Mouse (Mus musculus) lung, embryonic 16.5 days (tissue): ENCODE measurements at regions not wholly inside any gene's neighbourhood (a gene's known extent, or its start where the extent isn't known, plus 50 kb on each side); places are given as distances from the start of the nearest gene placed in this dataset.

Experiments
- ATAC-seq: fragments of 200-750 bp; cut with Nextera tagmentation; 2 replicates; pipeline ENCODE4 v1.8.0; 2017; ENCODE audit warnings: low read depth, mild to moderate bottlenecking, moderate library complexity
- H3K27ac ChIP-seq: fragments of 300-500 bp; sonication (generic); 2 replicates; pipeline ENCODE4 v1.5.1; 2014; ENCODE audit warnings: mild to moderate bottlenecking, control low read depth, low read length
- H3K27me3 ChIP-seq: fragments of 300-500 bp; sonication (generic); 2 replicates; pipeline ENCODE4 v1.6.1; 2014; ENCODE audit warnings: low read depth, low read length, mixed read lengths; ENCODE audit not compliant: control insufficient read depth, insufficient read depth
- H3K36me3 ChIP-seq: fragments of 300-500 bp; sonication (generic); 2 replicates; pipeline ENCODE4 v1.6.1; 2014; ENCODE audit warnings: low read length; ENCODE audit not compliant: control insufficient read depth, insufficient read depth
- H3K4me1 ChIP-seq: fragments of 300-500 bp; sonication (generic); replicated peaks from 2 replicates; pipeline ENCODE4 v1.6.1; 2014; ENCODE audit warnings: low read length, mixed read lengths; ENCODE audit not compliant: control insufficient read depth, insufficient read depth
- H3K4me2 ChIP-seq: fragments of 300-500 bp; sonication (generic); 2 replicates; pipeline ENCODE4 v1.6.1; 2014; ENCODE audit warnings: low read depth, low read length, control low read depth
- H3K4me3 ChIP-seq: fragments of 300-500 bp; sonication (generic); 2 replicates; pipeline ENCODE4 v1.5.1; 2014; ENCODE audit warnings: mild to moderate bottlenecking, low read length, control low read depth
- H3K9ac ChIP-seq: fragments of 300-500 bp; sonication (generic); 2 replicates; pipeline ENCODE4 v1.6.1; 2014; ENCODE audit warnings: low read length, control low read depth
- H3K9me3 ChIP-seq: fragments of 300-500 bp; sonication (generic); 2 replicates; pipeline ENCODE4 v1.6.1; 2016; ENCODE audit warnings: low read length; ENCODE audit not compliant: control insufficient read depth
- WGBS: fragments of 180-500 bp; shearing (Covaris S2); extraction: QIAGEN DNeasy Blood & Tissue Kit; methylation state at CpG from one replicate; pipeline ENCODE4 v1.1.7; 2014; 5-methylcytosine and 5-hydroxymethylcytosine counted together

DNA sequence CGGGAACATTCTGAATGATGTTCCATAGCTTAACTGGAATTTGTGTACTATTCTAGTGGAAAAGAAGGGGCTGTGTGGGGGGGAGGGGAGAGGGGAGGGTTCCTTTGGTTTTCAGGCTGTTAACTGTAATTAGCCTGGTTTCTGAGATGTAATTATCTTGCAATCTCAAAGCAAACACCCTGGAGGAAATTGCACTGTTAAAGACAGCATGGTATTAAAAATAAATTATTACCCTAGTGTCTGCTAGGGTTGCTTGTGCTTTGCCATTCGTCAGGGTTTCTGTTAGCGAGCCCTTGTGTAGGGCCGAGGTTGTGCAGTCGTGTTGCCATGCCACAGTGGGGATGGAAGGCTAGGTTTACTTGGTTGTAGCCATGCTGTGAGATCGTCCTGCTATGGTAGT lies 105.0 kb upstream of the Ppp2r3a start:
- no peaks in the 10 kb centered on the region for H3K4me1 ChIP-seq
- H3K27ac ChIP-seq, result no peak overlapping the region
- H3K4me2 ChIP-seq, result no peak overlapping the region
- no peak for ATAC-seq
- H3K9ac ChIP-seq, result no peak overlapping the region
- WGBS, result 83% methylated on average over 6 of the region's 6 CpGs
- no peak overlapping the region for H3K4me3 ChIP-seq
- no peaks in the 10 kb centered on the region for H3K27me3 ChIP-seq
- no peaks in the 10 kb centered on the region for H3K9me3 ChIP-seq
- H3K36me3 ChIP-seq, result no peaks in the 10 kb centered on the region

DNA sequence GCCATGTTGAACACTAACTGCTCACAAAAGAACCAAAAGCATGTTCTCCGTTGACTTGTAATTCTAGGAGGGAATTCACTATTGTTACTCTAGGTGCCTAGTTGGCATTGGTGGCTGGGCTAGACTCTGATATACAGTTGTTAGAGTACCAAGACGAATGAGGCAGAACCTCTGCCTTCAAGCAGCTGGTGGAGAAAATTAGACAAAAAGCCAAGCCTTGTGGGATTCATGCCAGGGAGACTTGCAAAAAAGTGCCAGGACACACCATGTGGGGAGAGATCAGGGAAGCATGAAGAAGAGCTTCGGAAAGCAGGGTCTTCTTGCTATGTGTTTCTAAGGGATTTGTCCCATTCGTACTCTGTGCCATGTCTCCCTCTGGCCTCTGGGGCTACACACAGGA lies 97.2 kb upstream of the Ppp2r3a start:
- 86% methylated on average over 4 of the region's 4 CpGs for WGBS
- H3K27me3 ChIP-seq, result no peaks in the 10 kb centered on the region
- H3K27ac ChIP-seq, result no peak overlapping the region
- no peak for ATAC-seq
- H3K36me3 ChIP-seq, result no peaks in the 10 kb centered on the region
- H3K4me2 ChIP-seq, result no peak overlapping the region
- H3K9ac ChIP-seq, result no peak overlapping the region
- no peak overlapping the region for H3K4me3 ChIP-seq
- H3K4me1 ChIP-seq, result no peaks in the 10 kb centered on the region
- no peaks in the 10 kb centered on the region for H3K9me3 ChIP-seq

DNA sequence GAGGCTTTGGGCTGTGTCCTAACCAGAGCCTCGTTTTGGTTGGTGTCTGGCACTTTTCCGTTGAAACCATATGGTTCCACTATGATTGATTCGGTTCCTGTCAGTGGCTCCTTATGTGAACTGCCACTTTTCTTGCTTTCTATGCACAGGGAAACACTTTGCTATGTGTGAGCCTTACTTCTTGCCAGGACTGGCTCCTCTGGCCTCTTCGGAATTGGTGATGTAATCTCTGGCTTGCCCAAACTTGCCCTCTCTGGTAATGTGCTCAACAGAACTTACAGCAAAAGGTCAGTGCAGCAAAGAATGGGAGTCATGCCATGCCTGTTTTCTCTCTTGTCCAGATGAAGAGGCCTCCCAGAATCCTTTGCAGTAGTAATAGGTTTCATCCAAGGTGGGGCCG lies 91.3 kb upstream of the Ppp2r3a start:
- Histone ChIP-seq H3K4me2 (no peak overlapping the region), H3K27me3 (no peaks in the 10 kb centered on the region), H3K4me1 (no peaks in the 10 kb centered on the region), H3K36me3 (no peaks in the 10 kb centered on the region), H3K9ac (no peak overlapping the region), H3K27ac (no peak overlapping the region), H3K9me3 (no peaks in the 10 kb centered on the region), H3K4me3 (no peak overlapping the region)
- ATAC-seq, result no peak
- 77% methylated on average over 5 of the region's 5 CpGs for WGBS

DNA sequence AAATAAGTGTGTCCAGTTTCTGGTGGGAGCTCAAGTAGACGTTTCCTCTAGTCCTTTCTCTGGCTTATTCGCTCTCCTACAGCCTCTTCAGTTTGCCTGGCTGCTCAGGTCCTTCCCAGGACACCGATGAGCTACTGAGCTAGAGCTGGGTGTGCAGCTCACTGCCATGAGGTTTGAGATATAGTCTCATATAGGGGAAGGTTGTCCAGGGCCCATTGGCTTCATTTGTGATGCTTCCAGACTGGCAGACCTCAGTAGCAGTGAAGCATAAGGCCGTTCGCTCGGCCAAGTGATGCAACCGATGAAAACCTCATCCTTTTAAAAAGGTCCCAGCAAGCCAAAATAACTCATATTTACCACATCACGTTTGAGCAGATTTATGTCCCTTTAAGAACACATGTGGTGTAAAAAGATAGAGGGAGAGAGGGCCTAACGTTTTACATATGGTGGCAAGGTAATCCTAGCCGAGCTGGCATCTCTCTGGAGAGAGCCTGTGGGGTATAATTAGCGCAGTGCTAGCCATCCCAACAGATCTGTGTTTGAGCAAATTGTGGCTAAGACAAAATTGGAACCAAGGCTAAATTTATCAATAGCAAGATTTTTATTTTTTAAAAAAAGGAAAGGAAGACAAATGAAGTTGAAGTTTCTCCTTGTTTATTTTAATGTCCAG lies 89.3 kb upstream of the Ppp2r3a start:
- Histone ChIP-seq H3K36me3 (no peaks in the 10 kb centered on the region), H3K27ac (no peak overlapping the region), H3K4me1 (no peaks in the 10 kb centered on the region), H3K4me2 (no peak overlapping the region), H3K9ac (no peak overlapping the region), H3K4me3 (no peak overlapping the region), H3K27me3 (no peaks in the 10 kb centered on the region), H3K9me3 (no peaks in the 10 kb centered on the region)
- ATAC-seq, result no peak
- 71% methylated on average over 11 of the region's 11 CpGs for WGBS

DNA sequence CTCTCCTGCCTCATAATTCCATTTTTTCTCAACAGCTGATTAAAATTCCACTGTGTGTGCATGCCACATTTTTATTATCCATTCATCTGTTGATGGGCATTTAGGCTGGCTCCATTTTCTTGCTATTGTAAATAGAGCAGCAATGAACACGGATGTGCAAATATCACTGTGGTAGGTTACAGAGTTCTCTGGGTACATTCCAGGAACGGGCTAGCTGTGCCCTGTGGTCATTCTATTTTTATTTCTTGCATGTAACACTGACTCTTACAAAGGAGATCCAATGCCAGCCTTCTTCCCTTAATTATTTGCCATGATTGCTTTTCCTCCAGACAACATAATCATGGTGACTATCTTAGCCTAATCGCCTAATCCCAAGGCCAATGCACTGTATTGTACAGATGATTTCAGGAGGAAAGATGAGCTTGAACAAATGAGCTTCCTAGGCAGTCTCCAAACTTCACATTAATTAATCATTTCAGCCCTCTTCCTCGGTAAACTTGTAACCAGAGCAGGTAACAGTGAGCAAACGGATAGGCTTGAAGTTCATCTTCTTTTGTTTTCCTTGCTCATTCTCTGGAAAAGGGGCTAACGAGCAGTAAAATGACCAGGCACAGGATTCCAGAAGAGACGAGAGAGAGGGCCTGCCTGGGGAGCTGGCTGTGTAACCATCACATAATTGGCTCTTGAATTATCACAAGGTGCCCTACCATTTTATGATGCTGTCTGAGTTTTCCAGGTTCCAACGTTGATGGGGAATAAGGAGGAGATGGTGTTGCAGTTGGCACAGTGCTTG lies 77.6 kb upstream of the Ppp2r3a start:
- Histone ChIP-seq H3K27me3 (no peaks in the 10 kb centered on the region), H3K4me3 (no peak overlapping the region), H3K4me1 (no peaks in the 10 kb centered on the region), H3K9me3 (no peaks in the 10 kb centered on the region), H3K4me2 (no peak overlapping the region), H3K9ac (no peak overlapping the region), H3K36me3 (no peaks in the 10 kb centered on the region), H3K27ac (no peak overlapping the region)
- no peak for ATAC-seq
- 63% methylated on average over 8 of the region's 8 CpGs for WGBS

DNA sequence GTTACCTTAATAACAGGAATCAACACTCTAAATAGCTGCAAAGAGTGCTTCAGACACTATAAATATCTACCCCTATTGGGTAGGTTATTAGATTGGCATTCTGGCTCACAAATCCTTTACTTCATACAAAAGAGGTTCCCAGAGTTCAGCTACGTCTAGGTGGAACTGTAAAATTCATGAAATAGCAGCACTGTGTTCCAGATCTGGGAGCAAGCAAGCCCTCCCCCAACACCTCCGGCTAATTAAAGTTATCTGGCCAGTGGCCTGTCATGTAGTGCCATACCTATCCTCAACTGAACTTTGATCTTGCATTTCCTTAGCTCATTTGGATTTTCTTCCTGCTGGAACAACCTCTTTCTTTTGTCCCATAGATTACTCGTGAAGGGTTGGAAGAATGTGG lies 75.4 kb upstream of the Ppp2r3a start:
- H3K36me3 ChIP-seq, result no peaks in the 10 kb centered on the region
- no peaks in the 10 kb centered on the region for H3K9me3 ChIP-seq
- no peak overlapping the region for H3K9ac ChIP-seq
- H3K4me2 ChIP-seq, result no peak overlapping the region
- WGBS, result 49% methylated on average over 3 of the region's 3 CpGs
- ATAC-seq, result no peak
- no peak overlapping the region for H3K4me3 ChIP-seq
- no peaks in the 10 kb centered on the region for H3K27me3 ChIP-seq
- no peak overlapping the region for H3K27ac ChIP-seq
- no peaks in the 10 kb centered on the region for H3K4me1 ChIP-seq

DNA sequence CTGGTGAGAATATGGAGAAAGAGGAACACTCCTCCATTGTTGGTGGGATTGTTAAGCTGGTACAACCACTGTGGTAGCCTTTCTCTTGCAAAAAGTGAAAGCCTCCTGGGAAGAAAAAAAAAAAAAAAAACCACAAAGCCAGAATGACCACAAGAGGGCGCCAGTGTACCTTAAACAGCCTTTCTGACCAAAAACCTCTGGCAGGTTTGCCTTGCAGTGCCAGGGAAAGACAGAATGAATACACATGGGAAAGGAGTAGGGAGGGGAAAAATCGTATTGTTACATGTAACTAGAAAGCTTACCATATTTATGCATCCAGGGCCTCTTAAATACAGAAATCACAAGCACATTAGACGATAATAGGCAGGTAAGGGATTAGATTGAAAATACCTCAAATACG lies 62.4 kb upstream of the Ppp2r3a start:
- no peak overlapping the region for H3K4me2 ChIP-seq
- H3K4me1 ChIP-seq, result no peaks in the 10 kb centered on the region
- H3K4me3 ChIP-seq, result no peak overlapping the region
- WGBS, result 45% methylated on average over 4 of the region's 4 CpGs
- H3K36me3 ChIP-seq, result no peaks in the 10 kb centered on the region
- no peaks in the 10 kb centered on the region for H3K27me3 ChIP-seq
- ATAC-seq, result no peak
- no peaks in the 10 kb centered on the region for H3K9me3 ChIP-seq
- H3K27ac ChIP-seq, result no peak overlapping the region
- no peak overlapping the region for H3K9ac ChIP-seq

DNA sequence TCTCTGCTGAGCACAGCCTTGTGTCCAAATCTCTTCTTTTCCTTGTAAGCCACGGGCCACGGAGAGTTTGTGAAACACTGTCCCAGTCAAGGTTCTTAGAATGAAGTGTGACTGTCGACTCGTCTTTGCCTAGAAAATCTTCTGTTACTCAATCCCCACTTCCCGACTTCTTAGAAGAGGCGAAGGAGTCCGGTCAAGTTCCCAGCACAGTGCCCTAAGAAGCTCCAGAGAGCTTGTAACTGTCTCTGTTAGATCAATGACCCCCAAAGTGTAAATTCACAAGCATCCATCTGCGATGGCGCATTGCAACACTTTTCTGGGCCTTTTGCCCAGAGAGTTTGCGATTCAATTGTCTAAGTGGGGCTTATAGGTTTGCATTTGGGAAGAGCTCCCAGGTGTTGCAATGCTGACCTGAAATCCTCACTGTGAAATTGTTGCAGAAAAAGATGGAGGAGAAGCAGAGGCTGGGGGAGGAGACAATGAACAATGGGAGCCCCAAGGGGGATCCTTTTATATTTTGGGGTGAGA lies 54.9 kb upstream of the Ppp2r3a start:
- no peak overlapping the region for H3K27ac ChIP-seq
- no peaks in the 10 kb centered on the region for H3K4me1 ChIP-seq
- no peak overlapping the region for H3K4me2 ChIP-seq
- no peak overlapping the region for H3K9ac ChIP-seq
- H3K9me3 ChIP-seq, result no peaks in the 10 kb centered on the region
- 59% methylated on average over 10 of the region's 10 CpGs for WGBS
- H3K4me3 ChIP-seq, result no peak overlapping the region
- no peaks in the 10 kb centered on the region for H3K36me3 ChIP-seq
- ATAC-seq, result no peak
- no peaks in the 10 kb centered on the region for H3K27me3 ChIP-seq

DNA sequence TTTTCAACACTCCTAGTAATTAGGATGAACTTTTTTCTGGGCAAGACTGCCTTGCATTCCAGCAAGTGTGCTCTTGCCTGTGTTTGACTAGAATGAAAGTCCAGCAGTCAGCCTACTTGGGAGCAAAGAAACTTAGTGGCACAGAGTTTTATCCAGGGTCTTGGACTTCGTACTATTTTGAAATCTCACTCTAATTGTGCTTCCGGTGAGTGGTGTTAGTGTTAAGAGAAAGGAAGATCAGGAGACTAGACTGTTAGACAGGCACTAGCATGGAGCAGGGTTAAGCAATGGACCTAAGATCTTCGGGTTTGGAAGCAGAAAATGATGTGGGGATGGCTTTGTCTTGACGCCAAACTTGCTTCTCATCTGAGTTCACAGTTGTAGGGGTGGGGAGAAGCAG lies 54.1 kb upstream of the Ppp2r3a start:
- Histone ChIP-seq H3K9me3 (no peaks in the 10 kb centered on the region), H3K27me3 (no peaks in the 10 kb centered on the region), H3K27ac (no peak overlapping the region), H3K4me3 (no peak overlapping the region), H3K36me3 (no peaks in the 10 kb centered on the region), H3K9ac (no peak overlapping the region), H3K4me2 (no peak overlapping the region), H3K4me1 (no peaks in the 10 kb centered on the region)
- 78% methylated on average over 4 of the region's 4 CpGs for WGBS
- ATAC-seq, result no peak
